Mouse (Mus musculus) cerebellum, adult 8-10 months (tissue): Measurements from ENCODE around the gene Spg20.

Experiments used
- DNase-seq: peaks from one replicate; pipeline ENCODE4 v3.0.0; 2022

The Spg20 gene

DNA sequence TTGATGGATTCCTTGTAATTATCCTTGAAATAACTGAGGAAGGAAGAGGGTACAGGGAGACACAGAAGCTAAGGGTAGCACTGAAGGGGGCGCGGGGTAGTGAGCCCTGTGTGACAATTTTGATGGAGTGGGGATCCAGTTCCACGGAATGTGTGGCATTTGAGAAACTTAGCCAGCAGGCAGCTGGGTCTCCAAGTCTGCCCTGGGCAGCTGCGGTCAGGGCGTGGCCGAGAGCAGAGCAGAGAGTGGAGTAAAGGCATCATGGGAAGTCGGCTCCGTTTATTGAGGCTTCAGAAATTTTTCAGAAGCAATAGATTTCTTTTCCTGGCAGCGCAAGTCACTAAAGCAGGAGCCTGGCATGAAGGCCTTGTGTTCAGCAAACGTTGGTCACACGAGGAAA, 12.9 kb upstream of the Spg20 start:
- no peak for DNase-seq

DNA sequence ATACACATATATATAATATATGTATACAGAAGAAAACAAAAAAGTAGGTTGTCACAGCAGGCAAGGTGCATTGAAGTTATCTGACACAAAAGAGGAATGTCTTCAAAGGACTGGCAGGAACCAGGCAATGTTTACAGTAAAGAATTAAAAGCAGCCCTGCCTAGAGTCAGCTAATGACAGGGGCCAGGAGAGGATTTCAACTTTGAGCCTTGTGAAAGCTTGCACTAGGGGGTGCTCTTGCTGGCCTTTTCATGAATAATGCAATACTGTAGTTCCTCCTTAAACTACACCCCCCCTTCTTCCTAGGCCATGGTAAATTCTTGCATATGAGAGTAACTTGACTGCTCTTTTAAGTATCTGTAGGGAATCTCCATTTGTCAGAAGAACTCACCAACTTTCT, 10.8 kb upstream of the Spg20 start:
- no peak for DNase-seq

DNA sequence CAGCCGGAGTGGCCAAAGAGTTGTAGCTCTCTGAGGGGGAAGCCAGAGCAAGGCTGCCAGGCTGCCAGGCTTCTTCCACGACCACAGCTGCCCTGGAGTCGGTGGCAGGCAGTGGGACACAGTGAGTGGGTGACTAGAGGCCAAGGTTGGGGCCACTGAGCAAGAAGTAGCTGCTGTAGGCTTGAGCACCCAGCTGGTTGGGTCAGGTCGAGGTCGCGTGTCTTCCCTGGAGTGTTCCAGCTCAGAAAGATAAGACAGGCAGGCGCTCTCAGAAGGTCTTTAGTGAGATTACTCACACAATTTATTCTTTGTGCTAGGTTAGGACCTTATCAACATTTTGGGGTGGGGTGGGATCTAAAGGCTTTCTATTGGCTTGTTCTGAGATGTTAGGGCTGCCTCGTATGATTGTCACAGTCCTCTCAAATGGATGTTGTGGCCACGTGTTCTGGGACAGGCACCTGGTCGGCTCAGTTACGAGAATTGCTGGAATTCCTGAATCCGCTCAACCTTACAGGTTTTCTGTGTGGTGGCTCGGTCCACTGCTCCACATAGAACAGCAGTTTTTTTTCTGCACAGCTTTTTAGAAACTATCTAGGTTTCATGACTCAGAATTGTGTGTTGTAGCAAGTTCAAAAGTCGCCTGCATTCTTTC, 6.4 kb upstream of the Spg20 start:
- DNase-seq: no peak

DNA sequence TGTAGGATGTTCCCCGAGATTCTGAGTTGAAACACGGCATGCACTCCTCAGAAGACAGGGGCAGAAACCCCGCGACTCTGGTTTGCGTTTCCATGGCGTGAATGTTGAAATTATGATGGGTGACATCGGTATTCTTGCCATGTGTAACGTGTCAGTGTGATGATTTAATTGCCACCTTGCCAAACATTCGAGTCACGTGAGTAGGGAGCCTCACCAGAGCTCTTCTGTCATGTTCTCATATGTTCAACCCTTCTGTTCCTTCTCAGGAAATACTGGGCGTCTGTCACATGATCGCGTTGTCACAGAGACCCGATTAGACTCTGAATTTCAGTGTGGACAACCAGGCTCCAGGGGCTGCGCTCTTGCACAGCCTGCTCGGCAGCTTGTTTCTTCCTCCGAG, 5.9 kb upstream of the Spg20 start:
- DNase-seq: no peak

DNA sequence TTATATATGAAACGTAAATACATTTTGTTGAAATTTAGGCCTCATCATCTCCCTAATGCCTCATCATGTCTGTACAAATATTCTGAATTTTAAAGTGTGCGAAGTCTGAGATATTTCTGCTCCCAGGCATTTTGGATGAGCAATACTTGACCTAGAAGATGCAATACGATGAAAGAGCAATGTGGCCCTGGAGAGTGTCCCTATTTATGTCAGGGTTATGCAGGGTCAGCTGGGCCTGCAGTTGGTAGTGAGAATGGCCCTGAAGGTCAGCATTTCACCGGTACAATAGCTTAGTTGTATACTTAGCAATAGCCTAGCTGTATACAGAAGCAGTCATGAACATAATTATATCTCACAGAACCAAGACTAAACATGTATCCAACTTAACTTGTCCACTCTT, 2.8 kb upstream of the Spg20 start:
- DNase-seq: no peak

DNA sequence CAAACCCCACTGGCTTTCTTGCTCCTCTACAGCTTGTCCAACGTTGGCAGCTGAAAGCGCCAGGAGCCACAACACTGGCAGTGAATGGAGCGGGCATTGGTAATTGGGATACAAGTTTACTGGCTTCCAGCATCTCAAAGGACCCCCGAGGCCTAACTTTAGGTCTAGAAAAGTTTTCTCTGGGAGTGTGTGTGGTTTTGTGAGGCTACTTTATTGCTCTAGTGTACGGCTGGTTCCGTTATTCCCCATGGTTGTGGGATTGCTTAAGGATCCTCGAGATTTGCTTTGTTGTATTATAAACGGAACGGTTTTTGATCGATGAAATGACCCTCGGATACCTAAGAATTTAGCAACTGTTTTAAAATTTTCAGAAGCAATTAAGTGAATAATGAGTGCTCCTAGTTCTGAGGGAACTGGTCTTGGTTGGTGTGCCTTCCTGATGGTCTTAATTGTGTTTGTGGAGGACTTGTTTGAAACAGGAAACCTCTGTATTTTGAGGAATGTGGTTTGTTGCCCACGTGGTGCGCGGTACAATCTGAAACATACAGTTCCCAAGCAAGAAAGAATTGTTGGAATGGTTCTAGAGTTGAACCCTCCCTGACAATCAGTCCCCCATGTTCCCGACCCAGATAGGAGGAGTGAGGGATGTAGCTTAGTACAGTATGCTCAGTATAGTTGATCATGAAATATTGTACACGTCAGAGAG, 955 bp downstream of the Spg20 start:
- no peak for DNase-seq

DNA sequence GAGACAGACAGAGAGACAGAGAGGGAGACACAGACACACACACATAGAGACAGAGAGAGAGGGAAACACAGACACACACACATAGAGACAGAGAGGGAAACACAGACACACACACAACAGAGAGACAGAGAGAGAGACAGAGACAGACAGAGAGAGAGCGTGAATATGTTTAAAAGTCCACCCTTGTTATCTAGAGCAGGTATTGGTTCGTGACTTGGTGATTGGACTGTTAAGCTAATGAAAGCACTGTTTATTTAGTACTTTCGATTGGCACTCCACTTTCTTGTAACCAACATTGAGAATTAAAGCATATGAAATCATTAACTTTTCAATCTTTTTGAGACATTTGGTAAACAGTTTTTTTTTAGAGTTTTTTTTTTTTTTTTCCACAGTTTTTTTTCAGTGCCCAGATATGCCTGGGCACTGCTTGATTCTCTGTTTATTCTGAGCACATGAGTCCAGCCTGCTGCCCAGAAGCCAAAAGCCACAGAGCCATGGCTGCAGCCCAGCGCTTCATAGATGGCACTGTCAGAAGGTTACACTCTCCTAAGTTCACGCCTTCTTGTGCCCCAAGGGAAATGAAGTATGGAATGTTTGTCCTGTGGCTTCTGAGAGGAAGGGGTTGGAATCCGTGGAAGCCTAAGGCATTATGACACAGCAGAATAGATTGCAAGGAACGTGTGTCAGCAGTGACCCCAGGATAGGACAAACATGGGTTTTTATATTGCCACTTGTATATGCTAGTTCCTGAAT, 2.6 kb downstream of the Spg20 start:
- DNase-seq: no peak

DNA sequence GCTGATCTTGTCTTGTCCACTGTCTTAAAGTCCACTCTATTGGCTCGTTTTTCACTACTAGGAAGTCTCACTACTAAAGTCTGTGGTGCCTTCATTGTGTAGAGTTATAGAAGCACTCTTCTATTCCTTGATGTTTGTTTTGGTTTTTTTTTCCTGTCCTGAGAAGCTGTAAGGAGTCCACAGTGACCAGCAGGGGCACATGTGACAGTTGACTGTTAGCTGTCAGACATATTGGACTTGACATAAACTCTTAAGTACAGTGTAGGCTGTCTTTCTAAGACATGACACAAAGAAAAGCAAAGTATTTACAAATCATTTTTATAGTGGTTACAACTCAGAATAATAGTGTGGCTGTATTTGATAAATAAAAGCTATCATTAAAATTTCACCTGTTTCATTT, 3.2 kb downstream of the Spg20 start:
- DNase-seq: no peak

DNA sequence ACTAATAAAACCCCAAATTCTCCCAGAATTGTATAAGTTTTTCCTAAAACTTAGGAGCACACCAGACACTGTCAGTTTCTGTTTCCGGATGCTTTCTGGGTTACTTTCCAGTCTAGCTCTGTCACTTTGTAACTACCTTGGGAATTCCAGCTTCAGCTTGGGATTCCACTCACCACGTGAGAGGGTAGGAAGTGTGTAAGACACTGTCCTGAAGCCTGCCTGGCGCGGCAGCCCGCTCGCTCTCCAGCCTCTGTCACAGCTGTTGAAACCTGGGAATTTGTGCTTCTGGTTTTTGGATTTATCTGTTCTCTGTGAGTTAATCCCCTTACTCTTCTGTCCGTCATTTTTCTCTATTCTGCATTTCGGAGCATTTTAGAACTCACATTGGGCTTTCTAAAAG, 4.1 kb downstream of the Spg20 start:
- DNase-seq: no peak

DNA sequence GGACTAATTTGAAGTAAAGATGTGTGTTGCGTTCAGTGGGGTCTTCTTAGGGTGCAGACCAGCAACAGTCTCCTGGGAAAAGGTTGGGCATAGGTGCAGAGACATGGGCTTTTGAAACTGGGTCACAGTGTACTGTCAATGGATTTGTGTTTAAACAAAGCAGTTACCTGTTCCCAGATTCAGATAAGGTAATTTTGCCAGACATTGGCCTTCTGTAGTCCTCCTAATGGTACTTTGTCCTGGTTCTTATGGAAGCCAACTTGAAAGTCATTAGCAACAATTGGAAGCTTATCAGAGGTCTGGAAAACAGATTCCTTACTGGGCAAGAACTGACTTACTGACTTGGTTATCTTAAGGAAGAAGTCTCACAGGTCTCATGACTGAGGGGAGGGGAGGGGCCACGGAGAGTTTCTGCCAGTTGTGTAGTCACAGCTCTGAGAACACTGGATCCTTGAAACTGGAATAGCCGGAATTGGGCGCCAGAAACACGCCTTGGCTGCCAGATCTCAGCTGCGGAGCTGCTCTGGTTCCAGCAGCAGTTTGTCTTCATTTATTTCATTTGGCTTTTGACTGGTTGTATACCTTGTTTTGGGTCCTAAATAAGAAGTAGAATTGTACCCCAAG, 7.5 kb downstream of the Spg20 start:
- no peak for DNase-seq

DNA sequence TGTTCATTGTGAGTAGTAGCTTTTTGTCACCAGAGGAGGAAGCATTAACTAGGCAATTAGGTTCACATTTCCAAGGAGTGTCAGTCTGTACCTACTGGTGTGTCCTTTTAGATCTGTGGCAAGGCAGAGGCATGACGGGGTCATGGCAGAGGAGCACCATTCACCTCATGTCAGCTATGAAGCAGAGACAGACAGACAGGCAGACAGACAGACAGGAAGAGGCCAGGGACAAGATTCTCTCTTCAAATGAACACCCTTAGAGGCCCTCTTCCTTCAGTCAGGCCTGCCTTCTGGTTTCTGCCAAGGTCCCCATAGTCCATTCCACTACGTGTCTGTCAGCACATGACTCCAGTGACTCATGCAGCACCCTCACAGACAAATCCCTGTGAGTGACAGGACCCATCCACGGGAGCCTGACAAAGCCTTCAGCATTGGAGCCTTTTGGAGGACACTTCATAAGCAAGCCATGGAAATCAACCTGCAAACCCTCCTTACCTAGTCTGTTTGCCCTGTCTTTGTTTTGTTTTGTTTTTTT, 10.5 kb downstream of the Spg20 start:
- DNase-seq: no peak

DNA sequence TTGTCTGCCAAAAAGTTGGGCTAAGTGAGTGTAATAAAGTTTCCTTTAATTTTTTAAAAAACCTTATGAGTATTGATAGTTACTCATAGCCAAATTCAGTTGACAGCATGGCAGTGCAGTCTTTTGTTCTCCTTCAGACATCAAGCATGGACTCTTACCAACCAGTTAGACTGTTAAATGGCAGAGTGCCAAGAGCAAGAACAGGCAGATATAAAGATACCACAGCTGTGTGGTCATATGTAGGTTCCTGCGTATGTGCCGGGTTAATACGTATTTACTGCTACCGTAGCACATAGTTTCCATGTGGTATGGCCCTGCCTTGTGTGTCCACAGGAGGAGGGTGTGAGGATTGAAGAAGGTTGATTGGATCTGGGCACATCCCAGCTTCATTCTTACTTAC, 11.2 kb downstream of the Spg20 start:
- no peak for DNase-seq

DNA sequence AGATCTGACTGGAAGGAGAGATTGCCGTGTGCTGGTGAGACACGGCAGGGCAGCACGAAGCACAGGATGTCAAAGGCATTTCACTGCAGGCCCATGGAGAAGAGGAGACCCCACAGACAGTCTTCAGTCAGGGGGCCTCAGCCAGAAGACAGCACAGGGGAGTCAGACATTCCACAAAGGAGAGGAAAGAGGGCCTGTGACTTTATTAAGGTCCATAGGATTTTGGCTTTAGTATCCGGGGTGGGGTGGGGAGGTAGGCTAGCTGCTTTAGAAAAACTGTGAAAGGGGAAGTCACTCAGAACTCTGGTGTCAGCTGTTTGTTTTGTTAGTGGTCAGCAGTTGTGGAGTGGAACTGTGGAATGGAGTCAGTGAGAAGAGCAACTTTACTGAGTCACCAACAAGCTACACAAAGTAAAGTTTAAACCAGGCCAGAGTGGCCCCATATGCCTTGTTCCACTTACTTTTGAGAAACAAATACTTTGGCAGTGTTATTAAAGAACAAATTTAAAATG, 17.3 kb downstream of the Spg20 start:
- DNase-seq: no peak

DNA sequence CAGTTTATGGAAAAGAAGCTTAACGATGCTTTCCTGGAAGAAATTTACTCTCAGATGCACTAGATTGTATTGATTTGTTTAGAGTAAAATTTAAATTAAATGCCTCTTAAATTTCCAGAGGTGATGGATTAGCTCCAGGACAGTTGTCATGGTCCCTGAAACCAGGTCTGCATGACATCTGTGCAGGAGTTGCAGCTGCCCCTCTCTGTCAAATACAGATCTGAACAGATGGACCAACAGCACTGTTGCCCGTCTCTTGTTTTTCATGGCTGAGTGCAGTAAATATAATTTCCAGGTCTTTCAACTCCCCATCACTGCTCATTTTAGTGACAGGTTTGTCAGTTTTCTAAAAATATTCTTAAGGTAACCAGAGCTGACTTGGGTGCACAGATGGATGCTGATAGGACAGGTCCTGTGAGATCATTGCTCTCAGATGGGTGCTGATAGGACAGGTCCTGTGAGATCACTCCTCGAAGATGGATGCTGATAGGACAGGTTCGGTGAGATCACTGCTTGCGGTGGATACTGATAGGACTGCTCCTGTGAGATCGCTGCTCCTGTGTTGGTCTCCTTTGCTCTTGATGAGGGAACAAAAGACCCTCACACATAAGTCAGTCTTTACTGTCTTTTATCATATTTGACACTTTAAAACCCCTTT, 19.8 kb downstream of the Spg20 start:
- DNase-seq: no peak

DNA sequence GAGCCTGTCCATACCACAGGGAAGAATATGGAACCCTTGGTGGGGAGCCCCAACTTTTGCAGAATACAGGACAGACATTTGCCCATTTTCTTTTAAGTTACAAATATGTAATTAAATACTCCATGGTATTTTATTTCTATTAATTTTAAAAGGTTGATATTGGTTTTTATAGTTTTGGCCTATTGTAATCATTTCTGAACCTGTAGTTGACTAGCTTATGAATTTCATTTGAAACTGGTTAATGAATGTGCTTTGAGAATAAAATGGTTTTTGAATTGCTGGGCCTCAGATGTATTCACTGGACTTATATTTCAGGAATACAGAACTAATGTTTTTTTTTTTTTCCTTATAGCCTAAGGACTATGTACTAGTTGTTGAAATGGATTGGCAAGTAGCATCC, 25.1 kb downstream of the Spg20 start, which contains the start of gene Ccdc169:
Ccdc169 (plus strand) TSS at position 301 of the 400 bp plus-strand sequence.
- DNase-seq: no peak

DNA sequence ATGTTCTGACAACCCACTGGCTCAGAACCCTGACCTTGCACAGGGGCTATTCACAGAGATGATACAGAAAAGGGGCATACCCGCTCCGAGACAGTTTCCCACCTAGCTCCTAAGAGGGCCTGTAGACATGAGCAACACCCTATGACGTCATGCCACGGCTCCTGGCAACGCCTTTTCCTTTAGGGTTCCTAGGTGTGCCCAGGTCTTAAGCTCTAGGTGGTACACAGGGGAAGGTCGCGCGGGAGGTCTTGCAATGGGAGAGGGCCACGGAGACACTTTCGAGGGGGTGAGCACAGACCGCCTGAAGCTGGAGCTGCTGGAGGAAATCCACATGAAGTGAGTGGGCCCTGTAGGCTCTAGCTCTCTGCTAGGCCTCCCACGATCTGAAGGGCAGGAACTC, 27.9 kb downstream of the Spg20 start:
- no peak for DNase-seq

DNA sequence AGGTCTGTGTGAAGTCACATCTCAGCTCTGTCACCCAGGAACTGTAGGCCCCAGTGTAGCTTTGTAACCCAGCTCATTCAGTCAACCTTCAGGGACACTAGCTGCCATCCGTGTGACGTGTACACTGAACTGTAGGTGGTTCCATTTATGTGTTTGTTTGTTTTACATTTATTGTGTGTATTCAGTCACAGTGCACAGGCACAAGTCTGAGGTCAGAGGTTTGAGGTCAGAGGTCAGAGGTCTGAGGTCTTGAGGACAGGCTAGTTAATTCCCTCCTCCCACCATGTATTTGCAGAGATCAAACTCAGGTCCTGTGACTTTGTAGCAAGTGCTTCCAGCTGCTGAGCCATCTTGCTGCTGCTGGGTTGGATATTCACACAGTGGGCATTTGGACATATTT, 29.5 kb downstream of the Spg20 start:
- no peak for DNase-seq

DNA sequence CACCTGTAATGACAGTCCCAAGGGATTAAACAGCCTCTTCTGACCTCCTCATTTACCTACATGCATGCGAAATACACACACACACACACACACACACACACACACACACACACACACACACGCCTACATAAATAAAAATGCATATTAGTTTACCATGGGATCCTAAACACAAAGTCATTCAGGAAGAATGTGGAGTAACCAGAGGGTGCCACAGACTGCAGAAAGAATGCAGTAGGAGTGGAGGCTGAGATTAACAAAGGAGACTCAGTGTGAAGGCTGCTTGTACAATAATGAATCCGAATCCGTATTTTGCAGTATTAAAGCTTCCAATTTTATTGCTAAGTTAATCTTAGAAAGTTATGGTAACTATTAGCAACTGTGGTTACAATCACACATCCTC, 33.0 kb downstream of the Spg20 start:
- no peak for DNase-seq

DNA sequence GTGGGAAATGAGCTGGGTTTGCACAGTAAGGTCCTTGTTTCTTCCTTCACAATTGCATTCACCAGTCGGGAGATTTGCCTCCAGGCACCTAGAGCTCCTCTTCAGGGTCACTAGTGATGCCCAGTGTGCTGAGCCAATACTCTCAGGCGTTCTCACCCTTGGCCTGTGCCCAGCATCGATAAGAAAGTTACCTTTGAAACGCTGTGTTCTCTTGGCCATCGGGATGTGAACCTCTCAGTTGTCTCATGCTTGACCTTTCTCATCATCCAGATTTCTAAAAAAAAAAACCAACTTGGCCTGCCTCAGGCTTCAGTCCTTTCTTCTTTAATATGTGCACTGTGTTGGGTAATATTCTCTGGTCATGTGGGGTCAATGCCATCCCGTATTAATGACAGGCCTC, 34.5 kb downstream of the Spg20 start:
- no peak for DNase-seq

DNA sequence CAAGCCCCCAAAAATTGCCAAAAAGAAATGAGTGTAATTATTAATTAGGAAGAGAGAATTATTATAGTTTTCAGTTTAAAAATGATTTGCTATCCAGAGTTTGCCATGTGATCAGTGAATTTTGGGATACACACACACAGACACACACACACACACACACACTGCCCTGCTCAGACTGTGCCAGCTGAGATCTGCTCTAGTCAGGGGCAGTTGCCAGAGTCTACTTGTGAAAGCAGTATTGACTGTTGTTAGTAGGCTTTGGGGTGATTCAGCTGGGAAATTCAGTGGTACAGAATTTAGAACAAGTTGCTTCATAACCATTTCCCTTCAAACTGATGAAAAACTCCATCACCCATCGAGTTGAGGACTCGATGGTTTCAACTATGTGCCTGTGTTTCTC, 35.2 kb downstream of the Spg20 start:
- no peak for DNase-seq

DNA sequence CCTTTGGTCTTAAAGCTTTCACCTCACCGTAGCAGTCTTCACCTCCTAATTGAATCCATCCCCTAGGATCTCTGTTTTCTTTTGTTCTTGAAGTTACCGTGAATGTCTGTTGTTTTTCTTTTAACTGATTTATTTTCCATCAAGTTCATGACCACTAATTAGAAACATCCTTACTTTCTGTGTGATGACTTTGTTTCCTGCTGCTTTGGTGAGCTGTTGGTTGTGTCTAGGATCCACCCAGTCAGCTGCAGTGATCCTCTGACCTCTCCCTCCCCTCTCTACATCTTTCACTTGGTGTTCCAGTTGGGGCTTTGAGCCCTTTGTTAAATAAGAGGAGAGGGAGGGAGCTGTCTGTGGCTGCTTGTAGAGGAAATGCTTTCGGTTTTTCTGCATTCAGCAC, 36.2 kb downstream of the Spg20 start:
- no peak for DNase-seq

DNA sequence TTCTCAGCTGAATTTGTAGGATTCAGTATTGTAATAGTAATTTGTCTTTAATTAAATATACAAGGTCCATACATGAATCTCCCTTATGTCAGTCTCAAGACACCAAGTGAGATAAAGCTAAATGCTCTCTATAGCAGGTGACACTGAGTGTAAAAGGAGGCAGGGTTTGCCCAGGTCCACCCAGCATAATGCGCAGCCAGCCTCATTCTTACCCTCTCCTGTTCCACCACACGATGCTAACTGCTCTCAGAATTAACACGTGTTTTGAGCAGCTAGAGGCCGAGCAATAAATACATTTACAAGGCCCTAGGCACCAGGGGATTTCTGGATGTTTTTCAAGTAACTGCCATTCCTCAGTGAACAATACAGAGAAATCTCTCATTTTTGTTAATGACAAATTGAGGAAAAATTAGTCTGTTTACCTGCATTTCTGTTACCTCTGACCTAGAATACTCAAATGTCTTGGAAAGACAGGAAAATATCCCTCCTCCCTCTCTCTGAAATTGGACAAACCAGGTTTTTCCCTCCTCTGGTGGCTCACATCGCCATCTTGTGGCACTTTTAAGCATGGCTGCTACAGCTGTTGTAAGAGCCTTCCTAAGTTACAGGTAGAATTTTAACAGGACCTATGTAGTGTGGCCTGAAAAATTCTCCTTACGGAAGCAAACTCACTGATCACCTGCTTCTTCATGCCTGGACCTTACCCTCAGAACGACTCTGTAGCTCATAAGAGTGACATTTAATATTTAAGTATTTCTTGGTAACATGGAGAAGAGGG, 39.9 kb downstream of the Spg20 start:
- peak; percentile 42 for DNase-seq
